Mouse (Mus musculus) CH12.LX (cell line): ENCODE data around the gene Lsr. TPM values are rescaled to one million over a fixed set of nuclear protein-coding genes. Genes with fewer than 3 reads are reported as not detected.

ENCODE experiments used
- DNase-seq: peaks from one replicate; pipeline ENCODE4 v3.0.0-alpha.2; 2013; ENCODE audit errors: extremely low read depth
- H3K27ac ChIP-seq: 2 replicates; pipeline ENCODE4 v1.5.1; 2012; ENCODE audit warnings: low read depth, mild to moderate bottlenecking, control low read depth, moderate library complexity; ENCODE audit not compliant: insufficient read depth
- H3K27me3 ChIP-seq: replicated peaks from 2 replicates; pipeline ENCODE3; 2012; ENCODE audit warnings: inconsistent platforms
- H3K36me3 ChIP-seq, 2 experiments: replicated peaks in 1 of 2; 2 replicates each; pipeline versions ENCODE3 to v1.6.1; 2012; ENCODE audit warnings: inconsistent platforms in 1 of 2, low read length in 1 of 2, mild to moderate bottlenecking in 1 of 2, mixed read lengths in 1 of 2, moderate library complexity in 1 of 2; ENCODE audit not compliant: control insufficient read depth in 1 of 2, insufficient read depth in 1 of 2
- H3K4me1 ChIP-seq, 2 experiments: 2 replicates each; pipeline ENCODE4 v1.6.1; 2012; ENCODE audit warnings: inconsistent platforms in 1 of 2, moderate library complexity in 1 of 2; ENCODE audit not compliant: insufficient read depth in 2 of 2, control insufficient read depth in 1 of 2
- H3K4me2 ChIP-seq: 2 replicates; pipeline ENCODE4 v1.6.1; 2012; ENCODE audit warnings: low read depth, mild to moderate bottlenecking, control low read depth; ENCODE audit not compliant: poor library complexity, insufficient read depth, severe bottlenecking
- H3K4me3 ChIP-seq, 3 experiments: fragments of 150-350 bp in 1 of 3; sonication (generic) in 1 of 3; replicated peaks in 1 of 3; 2 replicates each; pipeline versions ENCODE3 to v1.5.1; 2011 to 2012; ENCODE audit warnings: low read depth in 2 of 3, low read length in 2 of 3, mild to moderate bottlenecking in 2 of 3, moderate library complexity in 2 of 3, control low read depth in 1 of 3, improper control_type of control experiment in 1 of 3, inconsistent platforms in 1 of 3, mixed read lengths in 1 of 3; ENCODE audit not compliant: poor library complexity in 1 of 3
- H3K79me2 ChIP-seq: replicated peaks from 2 replicates; pipeline ENCODE4 v1.6.1; 2012; ENCODE audit warnings: mild to moderate bottlenecking, moderate library complexity; ENCODE audit not compliant: control insufficient read depth, poor library complexity, insufficient read depth, severe bottlenecking; ENCODE audit errors: extremely low read depth
- H3K9ac ChIP-seq: 2 replicates; pipeline ENCODE4 v1.6.1; 2012; ENCODE audit warnings: low read depth, mild to moderate bottlenecking, control low read depth, moderate library complexity; ENCODE audit not compliant: insufficient read depth
- H3K9me3 ChIP-seq: replicated peaks from 2 replicates; pipeline ENCODE3; 2012; ENCODE audit warnings: low read length, inconsistent platforms, mixed read lengths
- CHD1 ChIP-seq: IDR thresholded peaks from 2 replicates; pipeline ENCODE4 v1.6.1; 2012; ENCODE audit warnings: low read depth, low read length, improper control_type of control experiment, inconsistent platforms
- CHD2 ChIP-seq: IDR thresholded peaks from 2 replicates; pipeline ENCODE4 v1.6.1; 2011; ENCODE audit warnings: low read length, improper control_type of control experiment
- E2F4 ChIP-seq: IDR thresholded peaks from 2 replicates; pipeline ENCODE4 v1.6.1; 2011; ENCODE audit warnings: low read depth, low read length, improper control_type of control experiment; ENCODE audit not compliant: insufficient replicate concordance
- ELF1 ChIP-seq: IDR thresholded peaks from 2 replicates; pipeline ENCODE4 v1.6.1; 2014; ENCODE audit warnings: low read depth, mild to moderate bottlenecking, inconsistent platforms, low read length, improper control_type of control experiment
- EP300 ChIP-seq: IDR thresholded peaks from 2 replicates; pipeline ENCODE4 v1.6.1; 2011; ENCODE audit warnings: low read length, improper control_type of control experiment
- HCFC1 ChIP-seq: IDR thresholded peaks from 2 replicates; pipeline ENCODE4 v1.6.1; 2012; ENCODE audit warnings: low read depth, mild to moderate bottlenecking, inconsistent platforms, low read length, improper control_type of control experiment
- IRF4 ChIP-seq: IDR thresholded peaks from 2 replicates; pipeline ENCODE4 v1.6.1; 2014; ENCODE audit warnings: low read depth, mild to moderate bottlenecking, inconsistent platforms, low read length, improper control_type of control experiment
- JUN ChIP-seq: IDR thresholded peaks from 2 replicates; pipeline ENCODE4 v1.6.1; 2011; ENCODE audit warnings: low read depth, mild to moderate bottlenecking, low read length, improper control_type of control experiment, moderate library complexity; ENCODE audit not compliant: insufficient read depth
- JUND ChIP-seq: conservative IDR thresholded peaks from 2 replicates; pipeline ENCODE4 v1.6.1; 2011; ENCODE audit warnings: low read depth, low read length, improper control_type of control experiment
- KAT2A ChIP-seq: IDR thresholded peaks from 2 replicates; pipeline ENCODE4 v1.6.1; 2012; ENCODE audit warnings: low read length, improper control_type of control experiment, inconsistent platforms; ENCODE audit not compliant: insufficient replicate concordance
- MAX ChIP-seq: IDR thresholded peaks from 2 replicates; pipeline ENCODE4 v1.6.1; 2011; ENCODE audit warnings: low read length, improper control_type of control experiment
- MXI1 ChIP-seq: IDR thresholded peaks from 2 replicates; pipeline ENCODE4 v1.6.1; 2011; ENCODE audit warnings: mild to moderate bottlenecking, low read depth, low read length, improper control_type of control experiment
- NELFE ChIP-seq: IDR thresholded peaks from 2 replicates; pipeline ENCODE4 v1.6.1; 2011; ENCODE audit warnings: low read depth, low read length, improper control_type of control experiment
- POLR2A ChIP-seq: IDR thresholded peaks from 2 replicates; pipeline ENCODE4 v1.6.1; 2011; ENCODE audit warnings: low read depth, mild to moderate bottlenecking, improper control_type of control experiment, low read length
- POLR2AphosphoS2 ChIP-seq: IDR thresholded peaks from 2 replicates; pipeline ENCODE4 v1.6.1; 2011; ENCODE audit warnings: low read depth, low read length, improper control_type of control experiment
- RAD21 ChIP-seq: IDR thresholded peaks from 2 replicates; pipeline ENCODE4 v1.6.1; 2011; ENCODE audit warnings: low read depth, mild to moderate bottlenecking, low read length, improper control_type of control experiment, moderate library complexity
- RCOR1 ChIP-seq: conservative IDR thresholded peaks from 2 replicates; pipeline ENCODE4 v1.6.1; 2012; ENCODE audit warnings: low read depth, mild to moderate bottlenecking, inconsistent platforms, low read length, improper control_type of control experiment
- SIN3A ChIP-seq: IDR thresholded peaks from 2 replicates; pipeline ENCODE4 v1.6.1; 2012; ENCODE audit warnings: low read length, improper control_type of control experiment, inconsistent platforms
- SMC3 ChIP-seq: IDR thresholded peaks from 2 replicates; pipeline ENCODE4 v1.6.1; 2011; ENCODE audit warnings: low read depth, low read length, improper control_type of control experiment
- TBP ChIP-seq: conservative IDR thresholded peaks from 2 replicates; pipeline ENCODE4 v1.6.1; 2011; ENCODE audit warnings: low read depth, low read length, improper control_type of control experiment
- TCF12 ChIP-seq: IDR thresholded peaks from 2 replicates; pipeline ENCODE4 v1.6.1; 2014; ENCODE audit warnings: low read depth, mild to moderate bottlenecking, inconsistent platforms, low read length, improper control_type of control experiment
- UBTF ChIP-seq: IDR thresholded peaks from 2 replicates; pipeline ENCODE4 v1.6.1; 2012; ENCODE audit warnings: low read depth, mild to moderate bottlenecking, inconsistent platforms, low read length, improper control_type of control experiment, moderate library complexity
- USF1 ChIP-seq: IDR thresholded peaks from 2 replicates; pipeline ENCODE4 v1.6.1; 2014; ENCODE audit warnings: low read depth, mild to moderate bottlenecking, inconsistent platforms, low read length, improper control_type of control experiment
- USF2 ChIP-seq: conservative IDR thresholded peaks from 2 replicates; pipeline ENCODE4 v1.6.1; 2011; ENCODE audit warnings: low read depth, low read length, improper control_type of control experiment
- ZC3H11A ChIP-seq: IDR thresholded peaks from 2 replicates; pipeline ENCODE4 v1.6.1; 2012; ENCODE audit warnings: low read depth, mild to moderate bottlenecking, inconsistent platforms, low read length, improper control_type of control experiment
- ZKSCAN1 ChIP-seq: IDR thresholded peaks from 2 replicates; pipeline ENCODE4 v1.6.1; 2012; ENCODE audit warnings: low read depth, inconsistent platforms, low read length, improper control_type of control experiment, borderline replicate concordance
- ZMIZ1 ChIP-seq: IDR thresholded peaks from 2 replicates; pipeline ENCODE4 v1.6.1; 2012; ENCODE audit warnings: low read depth, mild to moderate bottlenecking, inconsistent platforms, low read length, improper control_type of control experiment
- ZNF384 ChIP-seq: IDR thresholded peaks from 2 replicates; pipeline ENCODE4 v1.6.1; 2012; ENCODE audit warnings: low read depth, low read length, improper control_type of control experiment, inconsistent platforms
- dilution Hi-C: fragments of 300-500 bp; cut with MboI; formaldehyde crosslinking; loops from 2 replicates; pipeline ENCODE4 v1.14.3; 2020; ENCODE audit warnings: low sequenced_read_pairs; ENCODE audit not compliant: extremely low pct_unique_long_range_greater_than_20kb, extremely low pct_ligation_motif_present
- in situ Hi-C: fragments of 300-500 bp; cut with MboI; formaldehyde crosslinking; loops from 3 replicates; pipeline ENCODE4 v1.14.3; 2019; ENCODE audit warnings: low sequenced_read_pairs, low pct_ligation_motif_present, low pct_unique_long_range_greater_than_20kb, mixed read lengths
- polyA plus RNA-seq: library from polyadenylated mRNA; unstranded; fragments of >175 nt; gene quantifications from 2 replicates; pipeline ENCODE4 v1.2.1, GENCODE M21; 2012; ENCODE audit warnings: low read depth; ENCODE audit not compliant: insufficient read length
- total RNA-seq, 2 experiments: library from RNA; depleted of rRNA; stranded (reverse); fragments of 300-350 nt in 1 of 2; fragments of >200 nt in 1 of 2; gene quantifications; 2 replicates each; pipeline ENCODE4 v1.2.3; 2012 to 2014

Gene Lsr
- total and polyA plus RNA-seq, 3 experiments = 0.12 to 0.13 TPM; not detected in 1

GRCm38 (mm10) chr7:31007775-31008174 is 34.5 kb upstream of the Lsr start:
- TF ChIP-seq IRF4 (no peak), MXI1 (no peak), USF1 (no peak), JUND (no peak), NELFE (no peak), E2F4 (no peak), RAD21 (no peak), POLR2AphosphoS2 (no peak), RCOR1 (no peak), ZNF384 (no peak), TBP (no peak), CHD1 (no peak), KAT2A (no peak), ZKSCAN1 (no peak), EP300 (no peak), SMC3 (no peak), ZMIZ1 (no peak)
- H3K9ac ChIP-seq = no peak overlapping the region
- no peak overlapping the region for H3K4me3 ChIP-seq
- H3K4me2 ChIP-seq = no peak overlapping the region
- DNase-seq = no peak
- H3K9me3 ChIP-seq = peaks cover 3% of the 10 kb centered on the region
- H3K4me1 ChIP-seq = peaks cover under 1 to 11% of the 10 kb centered on the region in 2 experiments; a peak in 3 of 4 replicates
- no peaks in the 10 kb centered on the region for H3K27me3 ChIP-seq
- H3K36me3 ChIP-seq = no peaks in the 10 kb centered on the region
- no peak overlapping the region for H3K27ac ChIP-seq
- dilution Hi-C loops (no loop called here), in situ Hi-C loops (no loop called here)
- no peaks in the 10 kb centered on the region for H3K79me2 ChIP-seq

DNA sequence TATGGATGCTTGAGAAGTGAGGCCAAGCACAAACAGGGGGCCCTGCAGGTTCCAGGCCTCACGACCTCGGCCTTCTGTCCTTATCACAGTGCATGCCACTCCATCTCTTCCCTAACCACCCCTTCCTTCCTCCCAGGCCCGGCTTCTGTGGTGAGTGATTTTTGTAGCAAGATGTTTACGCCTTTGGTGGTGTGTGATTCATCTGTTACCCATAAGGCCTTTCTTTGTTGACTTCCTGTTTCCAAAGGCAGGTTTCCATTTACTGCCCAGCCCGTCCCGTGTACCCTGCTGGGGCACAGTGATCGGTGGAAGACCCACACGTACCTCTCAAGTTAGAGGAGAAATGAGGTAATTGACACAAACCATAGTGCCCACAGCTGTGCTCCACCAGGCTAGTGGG is 29.4 kb upstream of the Lsr start:
- H3K4me2 ChIP-seq = no peak overlapping the region
- no peaks in the 10 kb centered on the region for H3K79me2 ChIP-seq
- in situ Hi-C loops (no loop called here), dilution Hi-C loops (no loop called here)
- no peaks in the 10 kb centered on the region for H3K27me3 ChIP-seq
- no peak overlapping the region for H3K9ac ChIP-seq
- 0 out of 2 replicates have a peak, but pooled peaks have one; percentile 18 for TF ChIP-seq NELFE
- peak; percentile 53; the same call in 1 of the 2 replicates for TF ChIP-seq IRF4
- 0 out of 2 replicates have a peak, but pooled peaks have one; percentile 25 for TF ChIP-seq SIN3A
- no peak for TF ChIP-seq KAT2A
- TF ChIP-seq ZMIZ1 = no peak
- TF ChIP-seq USF1 = no peak
- no peak for TF ChIP-seq ZKSCAN1
- TF ChIP-seq ELF1 = peak; percentile 61
- TF ChIP-seq JUN = no peak
- TF ChIP-seq HCFC1 = peak; percentile 63
- TF ChIP-seq CHD2 = no peak
- TF ChIP-seq UBTF = no peak
- no peak for TF ChIP-seq POLR2AphosphoS2
- peak; percentile 39; the same call in 1 of the 2 replicates for TF ChIP-seq POLR2A
- no peak for TF ChIP-seq TBP
- TF ChIP-seq ZC3H11A = no peak
- 0 out of 2 replicates have a peak, but pooled peaks have one; percentile 11 for TF ChIP-seq TCF12
- TF ChIP-seq USF2 = no peak
- peak; percentile 30; the same call in 1 of the 2 replicates for TF ChIP-seq MAX
- no peaks in the 10 kb centered on the region for H3K36me3 ChIP-seq
- H3K4me3 ChIP-seq = no peak overlapping the region
- peaks cover 18 to 34% of the 10 kb centered on the region in 2 experiments for H3K4me1 ChIP-seq
- peak; percentile 59 for DNase-seq
- peaks cover 3% of the 10 kb centered on the region for H3K9me3 ChIP-seq
- no peak overlapping the region for H3K27ac ChIP-seq
